8 mouse cellular contexts compared by ENCODE assay signal in the genomic region with DNA sequence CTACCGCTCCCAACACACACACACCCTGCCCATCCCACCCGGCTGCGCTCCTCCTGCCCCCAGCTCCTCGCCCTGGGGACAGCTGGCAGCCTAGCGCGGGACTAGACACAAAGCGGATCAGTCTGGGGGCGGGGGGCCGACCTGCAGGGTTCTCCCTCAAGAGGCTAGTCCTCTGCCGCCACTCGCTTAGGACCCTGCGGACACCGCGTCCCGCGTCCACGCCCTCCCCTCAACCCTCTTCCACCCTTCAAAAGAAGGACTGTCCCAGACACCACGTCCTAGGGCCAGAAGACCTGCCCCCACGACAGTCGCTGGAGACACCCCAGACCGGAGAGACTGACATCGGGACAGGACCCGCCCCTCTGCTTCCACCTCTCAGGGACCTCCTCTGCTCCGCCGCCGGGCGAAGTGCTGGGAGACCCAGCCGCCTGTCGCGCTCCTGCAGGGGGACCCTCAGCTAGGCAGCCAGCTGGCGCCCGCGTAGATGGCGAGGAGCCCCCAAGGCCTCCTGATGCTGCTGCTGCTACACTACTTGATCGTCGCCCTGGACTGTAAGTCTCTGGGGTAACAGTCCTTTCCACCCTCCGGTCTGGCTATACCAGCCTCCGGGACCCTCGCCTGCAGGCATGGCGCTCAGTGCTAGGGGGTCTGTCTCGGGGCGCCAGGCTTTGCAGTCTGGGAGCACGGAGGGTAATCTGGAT. TPM values are rescaled to one million over a fixed set of nuclear protein-coding genes. Genes with fewer than 3 reads are reported as not detected.
DNase-seq lines count a peak whose midpoint lies in the region; ATAC-seq and TF ChIP-seq lines count a peak whose summit lies in the region.

A gene (plus strand): TSS at position 121 of the 701 bp plus-strand sequence.

- peaks cover 14% of the 10 kb centered on the region for H3K27me3 ChIP-seq in embryonic facial prominence, embryonic 15.5 days
- H3K27me3 ChIP-seq in heart, embryonic 10.5 days (ENCODE audit: insufficient read depth, poor library complexity, severe bottlenecking), result no peaks in the 10 kb centered on the region; the same call in 1 of the 2 replicates
- H3K27me3 ChIP-seq in limb, embryonic 14.5 days (ENCODE audit: control insufficient read depth, insufficient read depth, low read length), result peaks cover 17% of the 10 kb centered on the region
- no peaks in the 10 kb centered on the region for H3K27me3 ChIP-seq in midbrain, embryonic 14.5 days (ENCODE audit: control insufficient read depth, insufficient read depth, low read length)

- H3K4me2 ChIP-seq in embryonic facial prominence, embryonic 15.5 days (replicated peaks), result peak within 1 kb of the TSS; percentile 97
- H3K4me2 ChIP-seq in limb, embryonic 14.5 days (replicated peaks; ENCODE audit: low read depth, low read length, severe bottlenecking), result peak within 1 kb of the TSS; percentile 91
- H3K4me2 ChIP-seq in midbrain, embryonic 14.5 days (ENCODE audit: low read length), result peak within 1 kb of the TSS; percentile 95

- under 1% methylated on average over 35 of the region's 43 CpGs for WGBS in embryonic facial prominence, embryonic 15.5 days
- WGBS in heart, embryonic 10.5 days, result under 1% methylated on average over 43 of the region's 43 CpGs
- WGBS in limb, embryonic 14.5 days, result under 1% methylated on average over 31 of the region's 43 CpGs
- 1% methylated on average over 42 of the region's 43 CpGs for WGBS in midbrain, embryonic 14.5 days

- H3K36me3 ChIP-seq in embryonic facial prominence, embryonic 15.5 days, result no peaks in the 10 kb centered on the region
- no peaks in the 10 kb centered on the region for H3K36me3 ChIP-seq in heart, embryonic 10.5 days
- no peaks in the 10 kb centered on the region for H3K36me3 ChIP-seq in limb, embryonic 14.5 days (ENCODE audit: control insufficient read depth, insufficient read depth, low read length)
- 0 out of 2 replicates have a peak, but pooled peaks cover 2% of the 10 kb centered on the region for H3K36me3 ChIP-seq in midbrain, embryonic 14.5 days (ENCODE audit: control insufficient read depth, insufficient read depth, low read length)

- no peaks in the 10 kb centered on the region for H3K9me3 ChIP-seq in embryonic facial prominence, embryonic 15.5 days (replicated peaks)
- H3K9me3 ChIP-seq in heart, embryonic 10.5 days, result no peaks in the 10 kb centered on the region
- H3K9me3 ChIP-seq in limb, embryonic 14.5 days (ENCODE audit: control insufficient read depth, low read length), result no peaks in the 10 kb centered on the region
- no peaks in the 10 kb centered on the region for H3K9me3 ChIP-seq in midbrain, embryonic 14.5 days (ENCODE audit: control insufficient read depth, low read length)

- peaks cover 16% of the 10 kb centered on the region for H3K4me1 ChIP-seq in embryonic facial prominence, embryonic 15.5 days
- H3K4me1 ChIP-seq in heart, embryonic 10.5 days, result 0 out of 2 replicates have a peak, but pooled peaks cover 7% of the 10 kb centered on the region
- peaks cover 7% of the 10 kb centered on the region; the same call in 1 of the 2 replicates for H3K4me1 ChIP-seq in limb, embryonic 14.5 days (ENCODE audit: control insufficient read depth, insufficient read depth, low read length)
- no peaks in the 10 kb centered on the region; the same call in 1 of the 2 replicates for H3K4me1 ChIP-seq in midbrain, embryonic 14.5 days (ENCODE audit: control insufficient read depth, insufficient read depth, low read length)

- ATAC-seq in embryonic facial prominence, embryonic 15.5 days (ENCODE audit: insufficient number of reproducible peaks, low FRiP score, low TSS enrichment, low read depth), result peak; percentile 81
- peak; percentile 84 for ATAC-seq in limb, embryonic 14.5 days (ENCODE audit: low FRiP score, low read depth)
- peak; percentile 84 for ATAC-seq in midbrain, embryonic 14.5 days (ENCODE audit: low FRiP score, low TSS enrichment)

- no peak for TF ChIP-seq POLR2A in limb, embryonic 14.5 days (IDR thresholded peaks at IDR 0.05; ENCODE audit: borderline replicate concordance, extremely low read depth, insufficient read depth, insufficient read length)

- peak within 1 kb of the TSS; percentile 44 for H3K27ac ChIP-seq in embryonic facial prominence, embryonic 15.5 days (replicated peaks)
- peak within 1 kb of the TSS; percentile 60 for H3K27ac ChIP-seq in heart, embryonic 10.5 days
- H3K27ac ChIP-seq in limb, embryonic 14.5 days (replicated peaks; ENCODE audit: low read depth, low read length), result no peak within 1 kb of the TSS
- H3K27ac ChIP-seq in midbrain, embryonic 14.5 days (replicated peaks; ENCODE audit: low read depth, low read length), result peak within 1 kb of the TSS; percentile 91

- H3K9ac ChIP-seq in embryonic facial prominence, embryonic 15.5 days, result peak within 1 kb of the TSS; percentile 37
- peak within 1 kb of the TSS; percentile 51 for H3K9ac ChIP-seq in limb, embryonic 14.5 days (ENCODE audit: low read depth, low read length, severe bottlenecking)
- peak within 1 kb of the TSS; percentile 70 for H3K9ac ChIP-seq in midbrain, embryonic 14.5 days (replicated peaks; ENCODE audit: low read length)

- peak; percentile 6 to 28 for DNase-seq in spleen, adult 18-20 months
- no peak for DNase-seq in spleen, adult 12 weeks (ENCODE audit: low spot score)
- peak; percentile 84 for DNase-seq in heart, embryonic 10.5 days (ENCODE audit: low spot score)
- DNase-seq in kidney, adult 9 months, result peak; percentile 47
- DNase-seq in limb, embryonic 14.5 days (ENCODE audit: low spot score), result peak; percentile 38
- peak; percentile 82 for DNase-seq in midbrain, embryonic 14.5 days
- DNase-seq in spleen, postnatal 10 days (ENCODE audit: low spot score in 2 of 2), result peak; percentile 5 to 19

- H3K4me3 ChIP-seq in embryonic facial prominence, embryonic 15.5 days (replicated peaks), result peak within 1 kb of the TSS; percentile 63
- H3K4me3 ChIP-seq in heart, embryonic 10.5 days, result peak within 1 kb of the TSS; percentile 69
- peak within 1 kb of the TSS; percentile 62 for H3K4me3 ChIP-seq in limb, embryonic 14.5 days (replicated peaks; ENCODE audit: low read length)
- H3K4me3 ChIP-seq in midbrain, embryonic 14.5 days (replicated peaks; ENCODE audit: low read depth, low read length), result peak within 1 kb of the TSS; percentile 71

RNA-seq across cellular contexts. Expression of the gene that starts here (rescaled TPM):
- 12.6 and 14.6 TPM in 2 replicates for polyA plus RNA-seq in embryonic facial prominence, embryonic 15.5 days (2015; fragmentation: Nextera tagmentation; extraction: Ambion mirVana)
- polyA plus RNA-seq in heart, embryonic 10.5 days (2016; fragmentation: Nextera tagmentation; extraction: Ambion mirVana), result 3.5 and 4.6 TPM in 2 replicates
- 8.8 and 9.1 TPM in 2 replicates for polyA plus RNA-seq in limb, embryonic 14.5 days (2012; rRNA removed)
- 12.8 and 14.6 TPM in 2 replicates for polyA plus RNA-seq in limb, embryonic 14.5 days (2014; fragmentation: Nextera tagmentation; extraction: Ambion mirVana)
- polyA plus RNA-seq in midbrain, embryonic 14.5 days (2014; fragmentation: Nextera tagmentation; extraction: Ambion mirVana), result 25.4 and 37.7 TPM in 2 replicates
